Comparison of ENCODE assay signal across 25 mouse cellular contexts in the genomic region with DNA sequence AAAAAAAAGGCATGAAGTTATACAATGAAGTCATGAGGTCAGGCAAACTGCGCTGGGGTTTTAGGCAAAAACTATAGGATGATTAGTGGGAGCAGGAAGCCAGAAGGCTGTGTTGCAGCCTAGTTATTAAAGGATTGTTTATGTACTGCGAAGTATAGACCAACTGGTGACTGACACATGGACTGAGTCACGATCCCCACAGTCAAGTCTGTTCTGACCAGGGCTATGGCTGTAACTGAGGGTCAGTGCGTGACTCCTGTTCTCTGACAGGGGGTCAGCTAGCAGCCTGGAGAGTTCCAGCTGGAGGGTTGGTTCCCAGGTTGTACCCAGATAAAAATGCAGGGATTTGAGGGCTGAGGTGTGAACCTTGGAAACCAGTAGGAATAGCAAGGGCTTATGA.
DNase-seq lines count a peak whose midpoint lies in the region; ATAC-seq and TF ChIP-seq lines count a peak whose summit lies in the region.
"Had no signal": no experiment of that assay in that cellular context is flagged by ENCODE, and none has a peak within 500 bp of the region (broad histone marks: within the 10 kb centered on the region; RNA-seq: fewer than 3 reads in every experiment).

No protein-coding gene starts in this region.

- no peak for TF ChIP-seq CTCF in kidney, postnatal 0 days (IDR thresholded peaks at IDR 0.05; ENCODE audit: low read depth)
- no peak for TF ChIP-seq CTCF in stomach, postnatal 0 days (IDR thresholded peaks at IDR 0.05; ENCODE audit: low read depth)

- DNase-seq in heart, adult 11 months: peak; percentile 81
- no peak for DNase-seq in heart, postnatal 14 days
- peak; percentile 9 for DNase-seq in kidney, postnatal 0 days (ENCODE audit: low spot score)
- no peak for DNase-seq in kidney, postnatal 14 days
- no peak for DNase-seq in lung, postnatal 14 days
- DNase-seq in stomach, postnatal 0 days (ENCODE audit: low spot score): no peak
- DNase-seq: adrenal gland, adult 8-10 months; adrenal gland, postnatal 14 days; adrenal gland, postnatal 36 days; B cell, adult 2 months; cerebellum, adult 11-12 months; cerebellum, adult 2 months; cerebellum, adult 9-10 months; cerebellum, postnatal 10 days; cerebellum, postnatal 25 days had no signal

- no peak for TF ChIP-seq EP300 in stomach, postnatal 0 days (optimal IDR thresholded peaks at IDR 0.05)

- 52% methylated on average over 4 of the region's 4 CpGs for WGBS in kidney, postnatal 0 days
- 35% methylated on average over 4 of the region's 4 CpGs for WGBS in lung, embryonic 15.5 days
- 51% methylated on average over 4 of the region's 4 CpGs for WGBS in stomach, embryonic 16.5 days
- WGBS in stomach, postnatal 0 days: 65% methylated on average over 4 of the region's 4 CpGs

- no peak overlapping the region for H3K4me3 ChIP-seq in kidney, postnatal 0 days (replicated peaks; ENCODE audit: low read depth, low read length)
- no peak overlapping the region for H3K4me3 ChIP-seq in lung, embryonic 15.5 days
- no peak overlapping the region for H3K4me3 ChIP-seq in stomach, embryonic 16.5 days (replicated peaks; ENCODE audit: low read length)
- H3K4me3 ChIP-seq in stomach, postnatal 0 days (ENCODE audit: low read depth, low read length): no peak overlapping the region
- H3K4me3 ChIP-seq: embryonic facial prominence, embryonic 10.5 days; embryonic facial prominence, embryonic 12.5 days; forebrain, embryonic 13.5 days had no signal

- no peak overlapping the region for H3K27ac ChIP-seq in kidney, postnatal 0 days
- no peak overlapping the region for H3K27ac ChIP-seq in lung, embryonic 15.5 days
- no peak overlapping the region for H3K27ac ChIP-seq in stomach, embryonic 16.5 days (ENCODE audit: low read length)
- H3K27ac ChIP-seq in stomach, postnatal 0 days (replicated peaks): no peak overlapping the region
- H3K27ac ChIP-seq: embryonic facial prominence, embryonic 10.5 days; embryonic facial prominence, embryonic 12.5 days; forebrain, embryonic 13.5 days had no signal

- no peak for ATAC-seq in kidney, postnatal 0 days (replicated peaks; ENCODE audit: low FRiP score, low read depth)
- peak; percentile 31; the same call in 1 of the 2 replicates for ATAC-seq in lung, embryonic 15.5 days (ENCODE audit: borderline replicate concordance, extremely low read depth, low FRiP score, low TSS enrichment)
- ATAC-seq in stomach, embryonic 16.5 days (ENCODE audit: insufficient read depth, low FRiP score): 0 out of 2 replicates have a peak, but pooled peaks have one; percentile 44
- ATAC-seq in stomach, postnatal 0 days (ENCODE audit: low FRiP score, low TSS enrichment): no peak
- ATAC-seq: activated CD4-positive, CD25-positive, alpha-beta regulatory T cell, adult 4 months; CD4-positive, CD25-positive, alpha-beta regulatory T cell, adult 4 months; forebrain, embryonic 13.5 days; Patski had no signal

- no peaks in the 10 kb centered on the region for H3K27me3 ChIP-seq in kidney, postnatal 0 days (ENCODE audit: insufficient read depth, low read length)
- H3K27me3 ChIP-seq in lung, embryonic 15.5 days: no peaks in the 10 kb centered on the region
- H3K27me3 ChIP-seq in stomach, embryonic 16.5 days (ENCODE audit: control insufficient read depth, insufficient read depth, low read length): no peaks in the 10 kb centered on the region
- no peaks in the 10 kb centered on the region for H3K27me3 ChIP-seq in stomach, postnatal 0 days (ENCODE audit: control insufficient read depth, insufficient read depth, low read length)
- H3K27me3 ChIP-seq: CH12.LX; embryonic facial prominence, embryonic 12.5 days; forebrain, embryonic 13.5 days; Patski had no signal

- no peaks in the 10 kb centered on the region for H3K9me3 ChIP-seq in kidney, postnatal 0 days (replicated peaks; ENCODE audit: low read length)
- H3K9me3 ChIP-seq in lung, embryonic 15.5 days: no peaks in the 10 kb centered on the region
- no peaks in the 10 kb centered on the region for H3K9me3 ChIP-seq in stomach, embryonic 16.5 days (replicated peaks; ENCODE audit: control insufficient read depth, low read length)
- H3K9me3 ChIP-seq in stomach, postnatal 0 days (ENCODE audit: control insufficient read depth, low read length): no peaks in the 10 kb centered on the region
- H3K9me3 ChIP-seq: embryonic facial prominence, embryonic 10.5 days; embryonic facial prominence, embryonic 12.5 days; forebrain, embryonic 13.5 days had no signal

- no peak overlapping the region for H3K4me2 ChIP-seq in kidney, postnatal 0 days (ENCODE audit: low read length)
- H3K4me2 ChIP-seq in lung, embryonic 15.5 days: no peak overlapping the region
- H3K4me2 ChIP-seq in stomach, embryonic 16.5 days (ENCODE audit: low read depth, low read length): no peak overlapping the region
- H3K4me2 ChIP-seq in stomach, postnatal 0 days (replicated peaks; ENCODE audit: low read depth): no peak overlapping the region
- H3K4me2 ChIP-seq: embryonic facial prominence, embryonic 12.5 days; forebrain, embryonic 13.5 days had no signal

- no peak overlapping the region for H3K9ac ChIP-seq in kidney, postnatal 0 days (ENCODE audit: low read depth, low read length)
- H3K9ac ChIP-seq in lung, embryonic 15.5 days: no peak overlapping the region
- H3K9ac ChIP-seq in stomach, embryonic 16.5 days (ENCODE audit: low read length): no peak overlapping the region
- no peak overlapping the region for H3K9ac ChIP-seq in stomach, postnatal 0 days (ENCODE audit: low read length)
- H3K9ac ChIP-seq: embryonic facial prominence, embryonic 12.5 days; forebrain, embryonic 13.5 days had no signal

- H3K36me3 ChIP-seq in kidney, postnatal 0 days (ENCODE audit: insufficient read depth, low read length): no peaks in the 10 kb centered on the region
- no peaks in the 10 kb centered on the region for H3K36me3 ChIP-seq in lung, embryonic 15.5 days
- H3K36me3 ChIP-seq in stomach, embryonic 16.5 days (ENCODE audit: control insufficient read depth, insufficient read depth, low read length): no peaks in the 10 kb centered on the region
- H3K36me3 ChIP-seq in stomach, postnatal 0 days (ENCODE audit: control insufficient read depth, insufficient read depth, low read length): no peaks in the 10 kb centered on the region
- H3K36me3 ChIP-seq: embryonic facial prominence, embryonic 10.5 days; embryonic facial prominence, embryonic 12.5 days; G1E had no signal

- H3K4me1 ChIP-seq in kidney, postnatal 0 days (replicated peaks; ENCODE audit: insufficient read depth, low read length): no peaks in the 10 kb centered on the region
- peaks cover 8% of the 10 kb centered on the region; the same call in 1 of the 2 replicates for H3K4me1 ChIP-seq in lung, embryonic 15.5 days
- H3K4me1 ChIP-seq in stomach, embryonic 16.5 days (ENCODE audit: control insufficient read depth, insufficient read depth, low read length): no peaks in the 10 kb centered on the region
- H3K4me1 ChIP-seq in stomach, postnatal 0 days (replicated peaks; ENCODE audit: control insufficient read depth, insufficient read depth): no peaks in the 10 kb centered on the region
- H3K4me1 ChIP-seq: forebrain, embryonic 13.5 days had no signal

- intact Hi-C loops in heart, postnatal 14 days (cut with DNase I): no loop called here

Comparison
In these comparisons a context has a peak if more than half of its experiments do, and no peak if none do; other contexts are left out.
1. DNase-seq: peak in heart, adult 11 months (single experiment) and kidney, postnatal 0 days (single experiment); none in heart, postnatal 14 days (0 of 2), kidney, postnatal 14 days (single experiment), lung, postnatal 14 days (single experiment) and stomach, postnatal 0 days (single experiment).
2. ATAC-seq: peak in lung, embryonic 15.5 days (single experiment) and stomach, embryonic 16.5 days (single experiment); none in kidney, postnatal 0 days (single experiment) and stomach, postnatal 0 days (single experiment).